Mouse (Mus musculus) spleen, adult 2 months (tissue): Measurements from ENCODE around the gene Hnrnpdl. TPM values are rescaled to one million over a fixed set of nuclear protein-coding genes. Genes with fewer than 3 reads are reported as not detected.

Source experiments
- DNase-seq, 2 experiments: peaks; one replicate each; pipeline versions ENCODE4 v3.0.0 to v3.0.0-alpha.2; 2012 to 2021; ENCODE audit warnings: low spot score in 2 of 2, low read depth in 1 of 2
- H3K27ac ChIP-seq: fragments of 200-500 bp; 2 replicates; pipeline ENCODE4 v1.5.1; 2012; ENCODE audit warnings: low read length, inconsistent platforms; ENCODE audit not compliant: insufficient read depth
- H3K27me3 ChIP-seq: fragments of 200-500 bp; 2 replicates; pipeline ENCODE4 v1.6.1; 2012; ENCODE audit warnings: mild to moderate bottlenecking, moderate library complexity, low read length, inconsistent platforms; ENCODE audit not compliant: control insufficient read depth, insufficient read depth
- H3K36me3 ChIP-seq: fragments of 200-500 bp; 2 replicates; pipeline ENCODE4 v1.6.1; 2012; ENCODE audit warnings: mild to moderate bottlenecking, low read length, inconsistent platforms; ENCODE audit not compliant: control insufficient read depth, insufficient read depth
- H3K4me1 ChIP-seq: fragments of 200-500 bp; 2 replicates; pipeline ENCODE4 v1.6.1; 2011; ENCODE audit warnings: inconsistent platforms; ENCODE audit not compliant: control insufficient read depth, insufficient read depth, insufficient read length
- H3K4me3 ChIP-seq: fragments of 200-500 bp; 2 replicates; pipeline ENCODE4 v1.5.1; 2011; ENCODE audit warnings: mild to moderate bottlenecking, inconsistent platforms; ENCODE audit not compliant: insufficient read depth, insufficient read length; ENCODE audit errors: extremely low read depth
- CTCF ChIP-seq: fragments of 200-500 bp; IDR thresholded peaks from 2 replicates; pipeline ENCODE4 v1.5.1; 2011; ENCODE audit warnings: mild to moderate bottlenecking, inconsistent platforms; ENCODE audit not compliant: insufficient read depth, insufficient read length, insufficient replicate concordance; ENCODE audit errors: extremely low read depth
- POLR2A ChIP-seq: fragments of 200-500 bp; IDR thresholded peaks from 2 replicates; pipeline ENCODE4 v1.6.1; 2011; ENCODE audit warnings: low read depth, low read length, inconsistent platforms
- WGBS: fragments of 180-500 bp; shearing (Covaris S2); methylation state at CpG from one replicate; pipeline ENCODE4 v1.1.7; 2018; 5-methylcytosine and 5-hydroxymethylcytosine counted together
- polyA plus RNA-seq: library from polyadenylated mRNA; depleted of rRNA; stranded (reverse); fragments of >200 nt; gene quantifications from 2 replicates; pipeline ENCODE4 v1.2.3, GENCODE M21; 2012; rRNA removed

The Hnrnpdl gene
- 67.7 and 74.8 TPM in 2 replicates for polyA plus RNA-seq

- peak within 1 kb of the TSS; percentile 97 for H3K27ac ChIP-seq
Observed at GRCm38 (mm10) chr5:100039602-100040142, at the start of gene Hnrnpdl, which contains the start of gene Enoph1. Gene Hnrnpdl, minus strand, starts transcription at chr5:100039664. Gene Enoph1, plus strand, starts transcription at chr5:100039985.

GRCm38 (mm10) chr5:100085097-100085496 is 45.6 kb upstream of the Hnrnpdl start:
- 76% methylated on average over 8 of the region's 8 CpGs for WGBS
- no peak overlapping the region for H3K27ac ChIP-seq
- H3K4me1 ChIP-seq, result no peaks in the 10 kb centered on the region
- H3K4me3 ChIP-seq, result no peak overlapping the region
- H3K27me3 ChIP-seq, result no peaks in the 10 kb centered on the region
- DNase-seq, result no peak
- H3K36me3 ChIP-seq, result no peaks in the 10 kb centered on the region
- no peak for TF ChIP-seq POLR2A
- TF ChIP-seq CTCF, result no peak

More at GRCm38 (mm10) chr5:100039602-100040142, at the start of gene Hnrnpdl, which contains the start of gene Enoph1:
- TF ChIP-seq CTCF (no peak), POLR2A (peak; percentile 49)
- peak; percentile 89 to 92 for DNase-seq
- peaks cover 7% of the 10 kb centered on the region for H3K36me3 ChIP-seq
- 2% methylated on average over 56 of the region's 57 CpGs for WGBS
- H3K27me3 ChIP-seq, result no peaks in the 10 kb centered on the region
- peak within 1 kb of the TSS; percentile 99 for H3K4me3 ChIP-seq
- peaks cover 11% of the 10 kb centered on the region for H3K4me1 ChIP-seq

GRCm38 (mm10) chr5:100083953-100084562 is 44.6 kb upstream of the Hnrnpdl start:
- Histone ChIP-seq H3K27ac (no peak overlapping the region), H3K4me3 (no peak overlapping the region), H3K36me3 (no peaks in the 10 kb centered on the region), H3K27me3 (no peaks in the 10 kb centered on the region), H3K4me1 (no peaks in the 10 kb centered on the region)
- no peak for TF ChIP-seq CTCF
- TF ChIP-seq POLR2A, result no peak
- 78% methylated on average over 12 of the region's 12 CpGs for WGBS
- DNase-seq, result no peak

- Histone ChIP-seq H3K27me3 (no peaks in the 10 kb centered on the region), H3K36me3 (no peaks in the 10 kb centered on the region), H3K4me3 (no peak overlapping the region), H3K4me1 (no peaks in the 10 kb centered on the region), H3K27ac (no peak overlapping the region)
- no peak for DNase-seq
- TF ChIP-seq CTCF (no peak), POLR2A (no peak)
- WGBS, result 21% methylated on average over 4 of the region's 4 CpGs
Observed at GRCm38 (mm10) chr5:100082006-100082405, 42.5 kb upstream of the Hnrnpdl start.

- no peak for DNase-seq
- TF ChIP-seq CTCF (no peak), POLR2A (no peak)
- H3K27me3 ChIP-seq, result no peaks in the 10 kb centered on the region
- no peak overlapping the region for H3K4me3 ChIP-seq
- 89% methylated on average over 8 of the region's 8 CpGs for WGBS
- no peak overlapping the region for H3K27ac ChIP-seq
- no peaks in the 10 kb centered on the region for H3K36me3 ChIP-seq
- no peaks in the 10 kb centered on the region for H3K4me1 ChIP-seq
Observed at GRCm38 (mm10) chr5:100079931-100080275, 40.4 kb upstream of the Hnrnpdl start.

GRCm38 (mm10) chr5:100079040-100079930 is 39.8 kb upstream of the Hnrnpdl start:
- H3K27ac ChIP-seq, result no peak overlapping the region
- no peaks in the 10 kb centered on the region for H3K4me1 ChIP-seq
- peak overlapping the region; percentile 44 for H3K4me3 ChIP-seq
- TF ChIP-seq POLR2A (no peak), CTCF (no peak)
- 51% methylated on average over 36 of the region's 36 CpGs for WGBS
- no peaks in the 10 kb centered on the region for H3K27me3 ChIP-seq
- DNase-seq, result no peak
- H3K36me3 ChIP-seq, result no peaks in the 10 kb centered on the region
